Mouse (Mus musculus) duodenum, adult 2 months (tissue): ENCODE results near the gene Btbd19. TPM values are rescaled to one million over a fixed set of nuclear protein-coding genes. Genes with fewer than 3 reads are reported as not detected.

ENCODE experiments used
- polyA plus RNA-seq: library from polyadenylated mRNA; depleted of rRNA; stranded (reverse); fragments of >200 nt; gene quantifications from 2 replicates; pipeline ENCODE4 v1.2.3, GENCODE M21; 2012; ENCODE audit warnings: low replicate concordance; rRNA removed

Btbd19 gene
- 3.5 and 4.0 TPM in 2 replicates for polyA plus RNA-seq

DNA sequence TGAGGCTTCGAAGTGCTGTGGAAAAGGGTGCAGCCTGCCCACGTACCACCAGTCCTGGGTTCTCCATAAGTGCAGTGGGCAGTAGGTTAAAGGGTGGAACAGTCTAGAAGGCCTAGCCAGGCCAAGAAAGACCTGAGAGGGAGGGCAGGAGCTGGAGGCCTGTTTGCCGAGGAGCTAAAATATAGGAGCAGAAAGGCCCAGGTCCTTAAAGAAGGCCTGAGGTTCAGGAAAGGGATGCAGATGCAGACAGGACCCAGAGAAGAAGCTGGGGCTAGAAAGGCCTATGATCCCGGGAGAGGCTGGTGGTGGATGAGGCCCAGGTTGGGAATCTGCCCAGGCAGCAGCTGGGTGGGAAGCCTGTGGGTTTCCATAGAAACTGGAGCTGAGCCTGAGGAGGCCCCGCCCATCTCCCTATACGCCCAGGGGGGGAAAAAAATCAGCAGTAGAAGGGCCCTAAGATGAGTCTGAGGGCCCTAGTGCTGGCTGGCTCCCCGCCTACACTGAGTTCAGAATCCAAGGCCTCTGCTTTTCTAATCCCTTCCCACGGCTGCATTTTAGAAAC, at the start of gene Btbd19:
Gene Btbd19, minus strand, starts transcription at position 378 of the 562 bp plus-strand sequence.

DNA sequence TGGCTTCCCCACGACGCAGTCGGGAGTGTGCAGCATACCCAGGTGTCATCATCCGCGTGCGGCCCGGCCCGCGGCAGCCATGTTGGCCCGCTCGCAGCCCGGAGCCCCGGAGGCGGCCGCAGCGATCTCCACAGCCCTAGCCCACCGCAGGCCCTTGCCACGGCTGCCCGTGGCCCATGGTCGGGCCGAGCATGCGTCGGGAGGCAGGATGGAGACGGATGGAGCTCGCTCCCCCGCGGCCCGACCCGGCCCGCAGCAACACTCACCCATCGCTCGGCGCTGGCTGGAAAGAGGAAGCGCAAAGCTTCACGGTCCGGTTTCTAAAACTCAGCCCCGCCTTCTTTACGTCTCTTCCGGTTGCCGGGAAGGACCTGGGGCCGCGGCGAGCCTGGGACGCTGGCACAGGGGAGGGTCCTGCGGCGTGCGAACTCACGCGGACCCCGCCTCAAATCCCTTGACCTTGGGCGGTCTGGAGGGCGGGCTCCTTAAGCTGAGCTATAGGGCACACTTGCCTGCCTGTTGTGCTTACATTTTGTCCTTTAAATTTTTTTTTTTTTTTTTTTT, 30.3 kb upstream of the Btbd19 start, which contains the start of gene Rps8:
Gene Rps8, minus strand, starts transcription at position 452 of the 564 bp plus-strand sequence.

DNA sequence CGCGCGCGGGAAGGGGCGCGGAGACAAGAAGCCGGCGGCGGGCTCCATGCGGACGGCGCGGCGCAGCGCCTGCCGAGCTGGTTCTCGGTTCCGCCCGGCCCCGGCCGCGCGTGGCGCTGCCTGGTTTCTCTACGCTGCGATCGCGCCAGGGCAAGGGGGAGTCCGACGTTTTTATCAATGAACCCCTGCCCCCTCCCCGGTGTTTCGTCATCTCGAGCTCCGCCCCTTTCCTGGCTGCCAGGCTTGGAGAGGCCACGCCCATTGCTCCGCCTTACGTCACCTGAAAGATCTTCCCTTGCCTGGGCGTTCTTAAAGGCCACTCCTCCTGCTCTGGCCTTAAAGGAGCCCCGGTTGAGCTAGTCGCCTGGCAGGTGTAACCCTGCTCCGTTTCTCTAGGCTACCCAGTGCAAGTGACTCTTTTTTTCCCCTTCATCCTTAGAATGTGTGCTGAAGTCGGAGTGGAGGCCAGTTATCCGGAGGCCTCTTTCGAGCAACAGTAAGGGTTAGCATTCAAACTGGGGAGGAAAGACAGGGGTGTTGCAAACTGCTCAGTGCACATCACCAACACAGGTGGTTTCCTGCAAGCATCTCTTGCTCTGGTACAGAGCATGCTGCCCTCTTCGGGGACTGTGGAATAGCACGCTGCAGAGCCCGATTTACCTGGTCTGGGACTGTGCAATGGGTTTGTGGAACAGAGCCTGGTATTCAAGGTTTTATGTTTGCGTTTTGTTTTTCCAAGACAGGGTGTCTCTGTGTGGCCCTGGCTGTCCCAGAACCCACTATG, 8.5 kb upstream of the Btbd19 start, which contains the start of gene Plk3:
Gene Plk3, minus strand, starts transcription at position 147 of the 784 bp plus-strand sequence.

DNA sequence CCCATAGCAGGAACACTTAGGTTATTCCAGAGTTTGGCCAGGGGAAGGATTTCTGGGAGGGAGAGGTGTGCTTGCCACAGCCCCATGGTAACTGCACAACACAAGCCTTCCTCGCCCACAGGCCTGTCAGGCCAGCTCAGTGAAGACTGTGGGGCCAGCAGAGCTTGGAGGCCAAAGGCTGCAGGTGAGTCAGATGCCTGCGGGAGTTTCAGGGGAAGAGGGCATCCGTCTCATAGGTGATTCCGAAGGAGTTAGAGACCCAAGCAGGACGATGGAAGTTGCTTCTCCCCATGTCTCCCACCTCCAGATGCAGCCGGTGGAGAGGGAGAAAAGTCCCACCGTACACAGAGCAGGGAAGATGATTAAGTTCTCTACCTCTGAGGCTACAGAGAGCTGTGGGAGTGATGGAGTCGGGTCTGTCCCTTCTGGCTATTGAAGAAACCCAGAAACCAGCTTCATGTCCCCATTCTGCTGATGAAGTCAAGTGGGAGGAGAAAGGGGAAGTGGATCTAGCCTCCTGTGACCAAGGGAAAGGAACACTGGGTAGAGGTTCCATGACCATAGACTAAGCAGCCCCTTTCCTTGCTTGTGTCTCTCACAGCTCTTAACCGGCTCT, 1.3 kb upstream of the Btbd19 start, which contains the start of gene Tctex1d4:
Gene Tctex1d4, plus strand, starts transcription at position 120 of the 616 bp plus-strand sequence.

DNA sequence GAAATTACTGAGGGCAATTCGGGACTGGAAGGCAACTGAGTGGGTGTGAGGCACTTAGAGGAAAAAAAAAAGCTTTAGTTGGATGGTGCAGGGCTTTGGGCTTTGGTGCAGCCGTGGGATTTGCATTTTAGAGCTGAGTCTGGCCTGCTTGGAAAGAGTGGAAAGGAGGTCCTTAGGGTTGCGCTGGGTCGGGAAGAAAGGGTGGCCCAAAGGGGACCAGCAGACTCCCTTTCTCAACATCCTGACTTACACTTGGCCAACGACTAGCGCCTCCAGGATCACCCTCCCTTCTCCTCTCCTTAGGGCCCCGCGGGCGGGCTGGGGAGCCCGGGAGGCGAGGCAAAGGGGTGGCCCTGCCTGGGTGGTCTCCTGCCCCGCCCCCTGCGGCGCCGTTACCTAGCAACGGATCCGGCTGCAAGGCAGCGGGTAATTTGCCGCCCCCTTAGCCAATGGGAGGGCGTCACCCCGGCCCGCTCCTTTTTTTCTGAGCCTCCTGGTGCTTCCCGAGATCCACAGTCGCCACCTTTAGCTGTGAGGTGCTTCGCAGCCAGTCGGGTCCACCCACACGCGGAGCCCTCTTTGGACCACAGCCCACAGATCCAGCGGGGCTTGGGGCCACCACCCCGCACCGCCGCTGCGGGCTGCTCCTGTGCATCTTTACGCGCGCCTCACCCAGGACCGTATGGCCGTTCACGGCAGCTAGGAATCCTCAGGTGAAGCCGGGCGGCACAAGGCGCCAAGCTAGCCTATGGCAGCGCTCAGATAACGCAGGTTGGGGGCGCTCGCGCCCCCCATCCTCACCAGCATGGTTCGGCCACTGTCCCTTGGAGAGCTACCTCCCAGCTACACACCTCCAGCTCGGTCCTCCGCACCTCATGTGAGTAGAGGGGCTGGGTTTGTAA, 29.7 kb downstream of the Btbd19 start, which contains the start of gene Ptch2:
Gene Ptch2, plus strand, starts transcription at position 525 of the 902 bp plus-strand sequence.

Other genes with a start within 250 kb of the Btbd19 start
- 6.3 and 9.9 TPM in 2 replicates for gene Zswim5, start 248.3 kb downstream of the Btbd19 start, polyA plus RNA-seq
- gene Urod, start 131.3 kb downstream of the Btbd19 start, polyA plus RNA-seq, result 24.4 and 29.2 TPM in 2 replicates
- 232 and 236 TPM in 2 replicates for gene Hectd3, start 130.4 kb downstream of the Btbd19 start, polyA plus RNA-seq
- 0.50 and 0.83 TPM in 2 replicates for gene Eif2b3, start 106.3 kb downstream of the Btbd19 start, polyA plus RNA-seq
- 3.8 and 4.3 TPM in 2 replicates for gene Ptch2, start 29.6 kb downstream of the Btbd19 start, polyA plus RNA-seq
- gene Tctex1d4, start 1.1 kb upstream of the Btbd19 start, polyA plus RNA-seq, result 0.62 and 0.82 TPM in 2 replicates
- gene Plk3, start 8.2 kb upstream of the Btbd19 start, polyA plus RNA-seq, result 20.8 and 33.5 TPM in 2 replicates
- gene Rps8, start 30.5 kb upstream of the Btbd19 start, polyA plus RNA-seq, result 133 and 199 TPM in 2 replicates
- gene Kif2c, start 56.9 kb upstream of the Btbd19 start, polyA plus RNA-seq, result 1.1 and 2.2 TPM in 2 replicates
- 22.6 and 33.8 TPM in 2 replicates for gene Tmem53, start 126.2 kb upstream of the Btbd19 start, polyA plus RNA-seq
- 0.06 TPM in 1 of 2 replicates, not detected in the other for gene Armh1, start 126.4 kb upstream of the Btbd19 start, polyA plus RNA-seq